Mouse (Mus musculus) lung, adult 2 months (tissue): Measurements from ENCODE around the gene Dnajc25.

Experiments used
- CTCF ChIP-seq: fragments of 200-500 bp; IDR thresholded peaks from 2 replicates; pipeline ENCODE4 v1.5.1; 2011; ENCODE audit warnings: mild to moderate bottlenecking, low read length, control low read depth; ENCODE audit not compliant: insufficient read depth
- POLR2A ChIP-seq: fragments of 200-500 bp; IDR thresholded peaks from 2 replicates; pipeline ENCODE4 v1.6.1; 2011; ENCODE audit warnings: low read depth, mild to moderate bottlenecking, control low read depth, low read length, borderline replicate concordance; ENCODE audit errors: extremely low read depth

GRCm38 (mm10) chr4:58982806-58983205 lies 12.1 kb upstream of the Dnajc25 start:
- TF ChIP-seq POLR2A: no peak
- no peak for TF ChIP-seq CTCF
